Mouse (Mus musculus) bone marrow macrophage, adult 2 months (primary cell): ENCODE results near the gene Cfap100.

Source experiments
- CTCF ChIP-seq: IDR thresholded peaks from 2 replicates; pipeline ENCODE4 v1.5.1; 2012; ENCODE audit warnings: low read depth, mild to moderate bottlenecking, low read length, moderate library complexity
- POLR2A ChIP-seq: IDR thresholded peaks from 2 replicates; pipeline ENCODE4 v1.6.1; 2012; ENCODE audit warnings: mild to moderate bottlenecking, low read depth, low read length, borderline replicate concordance

DNA sequence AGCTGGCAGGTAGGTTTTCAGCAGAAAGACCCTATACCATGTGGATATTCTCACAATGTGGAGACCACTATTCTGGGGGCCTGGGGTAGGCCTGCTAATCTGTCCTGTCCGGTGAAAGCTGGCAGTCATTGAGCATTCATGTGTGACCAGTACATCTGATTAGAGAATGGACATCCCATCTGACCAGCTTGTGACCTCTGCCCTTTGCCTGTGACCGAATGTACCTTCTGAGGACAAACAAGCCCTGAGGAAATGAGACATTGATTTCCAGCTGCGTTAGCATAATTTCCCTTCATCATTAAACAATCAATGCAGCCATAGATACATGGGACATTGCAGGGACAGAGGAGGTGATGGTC lies 47.2 kb upstream of the Cfap100 start:
- TF ChIP-seq CTCF (no peak), POLR2A (no peak)
